Mouse (Mus musculus): ENCODE measurements around the gene Ap1m1. TPM values are rescaled to one million over a fixed set of nuclear protein-coding genes. Genes with fewer than 3 reads are reported as not detected.

The Ap1m1 gene
- 100 to 1,000 TPM; 132 to 145 TPM for polyA plus RNA-seq (2017; shearing (Covaris generic))

DNA sequence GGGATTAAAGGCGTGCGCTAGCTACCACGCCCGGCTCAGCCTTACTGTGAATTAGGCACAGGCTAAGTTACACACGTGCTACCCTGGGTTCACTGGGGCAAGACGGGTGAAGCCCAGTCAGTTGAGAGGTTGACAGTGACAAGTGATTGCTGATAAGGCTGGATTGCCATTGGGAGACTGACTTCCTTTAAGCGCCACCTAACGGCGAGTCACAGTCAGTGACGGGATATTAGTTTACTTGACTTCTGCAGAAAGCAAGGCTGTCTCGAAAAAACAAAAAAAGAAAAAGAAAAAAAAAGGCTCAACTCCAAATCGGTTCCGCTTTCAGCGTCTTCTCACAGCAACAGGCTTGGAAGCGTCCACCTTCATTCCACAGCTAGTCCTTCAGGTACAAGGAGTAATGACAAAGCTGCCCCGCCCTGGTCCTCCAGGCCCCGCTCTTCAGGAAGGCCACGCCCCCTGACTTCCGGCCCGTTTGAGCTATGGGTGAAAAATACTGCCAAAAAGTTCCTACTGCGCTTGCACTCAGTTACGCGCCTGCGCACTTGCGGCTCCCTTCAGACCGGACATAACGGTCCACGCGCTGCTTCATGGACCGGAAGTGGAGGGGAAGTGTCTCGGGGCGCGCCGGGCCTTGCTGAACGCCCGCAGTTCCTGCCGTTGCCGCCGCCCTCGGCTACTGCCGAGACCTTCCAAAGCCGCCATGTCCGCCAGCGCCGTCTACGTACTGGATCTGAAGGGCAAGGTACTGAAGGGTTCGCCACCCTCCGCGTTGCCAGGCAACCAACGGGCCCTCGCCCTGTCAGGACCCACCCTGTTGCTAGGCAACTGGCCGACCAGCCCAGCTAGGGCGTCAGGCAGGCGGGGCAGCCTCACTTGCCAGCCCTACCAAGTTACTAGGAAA is at the start of gene Ap1m1:
TSS of gene Ap1m1 (plus strand) at position 520 of the 904 bp plus-strand sequence.
- ATAC-seq: peak; percentile 82

DNA sequence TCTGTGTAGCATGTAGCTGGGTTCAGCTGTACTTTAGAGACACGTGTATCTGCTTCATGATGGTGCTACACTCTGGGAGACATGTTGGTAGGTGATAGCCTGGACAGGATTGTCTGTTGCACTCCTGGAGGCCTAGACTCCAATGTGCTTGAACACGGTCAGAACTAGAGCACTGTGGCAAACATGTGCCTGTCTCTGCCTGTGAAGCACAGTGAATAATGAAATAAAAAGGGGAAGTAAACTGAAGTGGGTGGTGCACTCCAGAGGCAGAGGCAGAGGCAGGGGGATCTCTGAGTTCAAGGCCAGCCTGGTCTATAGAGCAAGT is 49.6 kb upstream of the Ap1m1 start:
- ATAC-seq: peak; percentile 18

DNA sequence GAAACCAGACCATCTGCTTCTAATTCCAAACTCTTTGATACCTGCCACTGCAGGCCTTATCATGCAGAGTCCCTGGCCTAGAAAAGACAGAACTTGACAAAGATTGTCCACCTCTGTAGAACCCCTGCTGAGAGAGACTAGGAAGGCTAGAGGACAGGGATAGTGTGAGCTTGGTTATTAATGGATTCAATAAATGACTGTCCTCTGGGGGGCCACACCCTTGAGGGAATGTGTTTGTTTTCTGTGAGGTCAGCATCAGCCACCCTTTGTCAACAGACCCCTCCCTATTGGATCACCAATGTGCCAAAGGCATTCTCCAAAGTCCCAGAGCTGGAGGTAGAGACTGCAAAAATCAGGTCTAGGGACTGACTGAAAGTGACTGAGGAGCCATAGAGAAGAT is 47.8 kb upstream of the Ap1m1 start:
- ATAC-seq: no peak

DNA sequence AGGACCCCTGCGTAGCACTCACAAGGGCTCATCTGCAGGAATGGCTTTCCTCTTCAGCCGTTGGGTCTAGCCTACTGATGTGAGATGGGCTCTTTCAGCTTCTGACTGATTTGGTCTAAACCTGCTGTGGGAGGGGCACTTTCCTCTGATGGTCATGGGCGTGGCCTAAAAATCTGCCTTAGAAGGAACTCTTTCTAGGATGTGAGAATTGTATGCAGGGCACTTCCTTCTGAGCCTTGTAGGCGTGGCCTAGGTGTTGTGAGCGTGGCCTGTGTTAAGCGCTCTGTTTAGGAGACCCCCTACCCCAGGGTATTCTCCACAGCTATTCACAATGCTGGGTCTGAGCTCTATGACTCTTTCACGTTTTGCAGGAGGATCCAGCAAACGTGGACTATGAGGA is 41.8 kb upstream of the Ap1m1 start:
- ATAC-seq: no peak

DNA sequence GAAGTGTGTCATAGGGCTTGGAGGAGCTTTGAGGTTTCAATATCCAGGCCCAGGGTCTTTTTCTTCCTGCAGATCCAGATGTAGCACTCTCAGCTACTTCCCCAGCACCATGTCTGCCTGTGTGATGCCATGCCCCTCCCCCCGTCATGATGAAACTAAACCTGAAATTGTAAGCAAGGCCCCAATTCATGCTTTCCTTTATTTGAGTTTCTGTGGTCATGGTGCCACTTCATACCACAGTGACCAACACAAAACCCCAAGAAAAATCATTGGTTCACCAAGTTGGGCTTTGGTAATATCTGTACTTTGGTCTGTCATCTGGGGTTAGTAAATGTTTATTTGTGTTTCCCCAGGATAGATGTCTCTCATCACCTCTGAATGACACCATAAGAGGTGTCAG is 31.2 kb upstream of the Ap1m1 start:
- ATAC-seq: no peak

DNA sequence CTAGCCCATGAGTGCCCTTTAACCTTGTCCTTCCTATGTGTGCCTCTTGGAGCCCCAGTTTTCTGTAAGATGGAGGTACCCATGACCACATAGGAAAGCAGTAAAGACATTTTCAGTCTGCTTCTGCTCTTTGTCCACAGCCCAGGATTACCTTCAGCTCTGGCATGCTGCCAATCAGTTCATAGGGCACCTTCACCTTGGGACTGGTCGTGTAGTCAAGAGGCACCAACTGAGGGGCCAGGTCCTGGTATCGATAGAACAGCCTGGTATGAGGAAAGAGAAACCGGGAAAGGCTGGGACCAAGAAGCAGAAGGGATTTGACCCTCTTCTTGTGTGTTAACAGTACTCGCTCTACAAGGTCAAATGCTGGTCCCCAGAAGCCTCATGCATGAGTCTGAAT is 29.6 kb upstream of the Ap1m1 start:
- ATAC-seq: no peak

DNA sequence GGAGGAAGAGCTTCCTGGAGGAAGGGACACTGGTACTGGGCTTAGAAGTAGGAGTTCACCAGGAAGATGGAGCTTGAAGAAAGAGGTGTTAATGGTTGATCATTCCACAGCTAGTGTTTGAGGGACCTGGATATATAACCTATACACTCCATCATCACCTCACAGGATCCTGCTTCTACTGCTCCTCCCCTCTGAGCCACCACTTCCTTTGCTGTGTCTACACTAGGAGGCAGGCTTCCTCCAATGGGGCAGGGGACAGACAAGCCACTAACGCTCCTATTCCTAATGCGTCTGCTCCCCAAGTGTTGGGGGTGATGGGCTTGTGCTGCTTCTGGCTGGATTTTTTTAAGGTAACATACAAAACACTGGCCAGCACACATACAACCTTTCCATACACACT is 29.1 kb upstream of the Ap1m1 start:
- ATAC-seq: peak; percentile 52

DNA sequence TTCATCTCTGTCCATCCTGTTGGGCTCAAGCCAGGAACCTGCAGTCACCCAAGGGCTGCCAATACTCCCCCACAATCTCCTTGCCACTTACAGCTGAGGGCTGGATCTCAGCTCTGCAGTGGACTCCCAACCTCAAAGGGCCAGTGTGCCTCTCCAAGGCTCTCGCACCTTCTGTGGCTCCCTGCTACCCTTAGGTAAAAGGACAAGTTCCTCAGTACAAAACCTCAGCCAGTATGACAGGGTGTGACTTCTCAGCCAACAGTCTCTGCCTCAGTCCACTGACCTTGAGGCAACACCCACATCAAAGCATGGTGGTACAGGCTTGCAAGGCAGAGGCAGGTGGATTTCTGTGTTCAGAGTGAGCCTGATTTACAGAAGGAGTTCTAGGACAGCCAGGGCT is 28.0 kb upstream of the Ap1m1 start:
- ATAC-seq: no peak

DNA sequence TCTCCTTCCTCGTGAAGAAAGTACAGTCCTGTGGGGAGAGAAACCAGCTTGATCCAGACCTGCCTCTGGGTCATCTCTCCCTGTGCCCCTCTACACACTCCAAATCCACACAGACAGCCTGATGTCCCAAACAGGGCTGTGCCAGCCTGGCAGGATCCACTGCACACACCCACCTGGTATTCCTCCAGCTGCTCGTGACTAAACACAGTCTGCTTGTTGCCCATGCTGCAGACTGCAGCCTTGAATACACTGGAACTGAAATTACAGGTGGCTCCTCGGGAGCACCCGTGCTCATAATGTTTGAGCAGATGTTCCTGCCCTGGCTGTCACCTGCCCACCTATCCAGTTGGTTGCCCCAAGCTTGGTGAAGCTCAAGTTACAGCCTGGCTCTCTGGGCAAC is 27.1 kb upstream of the Ap1m1 start, which contains the start of gene Cib3:
TSS of gene Cib3 (minus strand) at position 87 of the 400 bp plus-strand sequence.
- ATAC-seq: no peak

DNA sequence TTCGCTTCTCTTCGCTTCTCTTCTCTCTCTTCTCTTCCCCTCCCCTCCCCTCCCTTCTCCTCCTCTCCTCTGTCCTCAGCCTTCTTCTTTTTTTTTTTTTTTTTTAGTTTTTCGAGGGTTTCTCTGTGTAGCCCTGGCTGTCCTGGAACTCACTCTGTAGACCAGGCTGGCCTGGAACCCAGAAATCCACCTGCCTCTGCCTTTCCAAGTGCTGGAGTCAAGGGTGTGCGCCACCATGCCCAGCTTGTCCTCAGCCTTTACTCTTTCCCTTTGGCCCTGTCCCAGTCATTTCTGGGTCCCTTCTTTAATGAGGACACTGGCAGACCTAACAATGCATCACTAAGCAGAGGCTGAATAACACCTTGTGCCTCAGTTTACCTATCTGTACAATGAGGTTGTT is 26.3 kb upstream of the Ap1m1 start, which contains the start of gene Gm11034:
TSS of gene Gm11034 (minus strand) at position 101 of the 400 bp plus-strand sequence.
- no peak for ATAC-seq

DNA sequence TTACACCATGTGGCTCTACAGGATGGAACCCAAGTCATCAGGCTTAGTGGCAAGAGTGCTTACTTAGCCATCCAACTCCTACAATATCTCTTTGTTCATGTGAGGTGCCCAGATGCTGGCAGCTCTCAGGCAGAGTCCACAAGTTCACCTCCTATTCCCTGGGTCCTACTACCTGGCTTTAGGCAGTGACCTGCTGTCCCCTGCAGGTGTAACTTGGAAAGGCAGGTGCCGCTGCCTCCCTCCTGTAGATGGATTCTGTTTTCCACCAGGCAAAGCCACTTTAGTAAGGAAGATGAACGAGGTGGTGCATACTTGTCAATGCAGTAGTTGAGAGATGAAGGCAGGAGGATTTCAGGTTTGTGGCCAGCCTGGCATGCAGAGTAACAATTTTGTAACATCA is 24.8 kb upstream of the Ap1m1 start:
- ATAC-seq: no peak

DNA sequence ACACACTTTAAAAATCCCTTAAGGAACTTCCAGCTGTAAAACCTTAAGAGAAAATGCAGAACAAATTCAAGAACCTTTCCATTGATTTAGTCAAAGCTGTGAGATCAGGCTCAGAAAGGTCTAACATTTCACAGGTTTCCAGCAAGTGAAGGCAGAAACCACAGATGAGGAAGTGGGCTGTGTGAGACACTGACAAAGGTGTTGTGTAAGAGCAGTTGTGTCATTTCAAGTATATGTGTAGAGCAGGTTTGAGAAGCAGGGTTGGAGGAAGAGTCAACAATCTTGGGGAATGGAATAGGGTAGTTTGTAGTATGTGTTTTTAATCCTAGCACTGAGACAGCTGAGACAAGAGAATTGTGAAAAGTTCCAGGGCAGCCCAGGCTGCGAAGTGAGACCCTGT is 23.9 kb upstream of the Ap1m1 start:
- peak; percentile 57 for ATAC-seq

DNA sequence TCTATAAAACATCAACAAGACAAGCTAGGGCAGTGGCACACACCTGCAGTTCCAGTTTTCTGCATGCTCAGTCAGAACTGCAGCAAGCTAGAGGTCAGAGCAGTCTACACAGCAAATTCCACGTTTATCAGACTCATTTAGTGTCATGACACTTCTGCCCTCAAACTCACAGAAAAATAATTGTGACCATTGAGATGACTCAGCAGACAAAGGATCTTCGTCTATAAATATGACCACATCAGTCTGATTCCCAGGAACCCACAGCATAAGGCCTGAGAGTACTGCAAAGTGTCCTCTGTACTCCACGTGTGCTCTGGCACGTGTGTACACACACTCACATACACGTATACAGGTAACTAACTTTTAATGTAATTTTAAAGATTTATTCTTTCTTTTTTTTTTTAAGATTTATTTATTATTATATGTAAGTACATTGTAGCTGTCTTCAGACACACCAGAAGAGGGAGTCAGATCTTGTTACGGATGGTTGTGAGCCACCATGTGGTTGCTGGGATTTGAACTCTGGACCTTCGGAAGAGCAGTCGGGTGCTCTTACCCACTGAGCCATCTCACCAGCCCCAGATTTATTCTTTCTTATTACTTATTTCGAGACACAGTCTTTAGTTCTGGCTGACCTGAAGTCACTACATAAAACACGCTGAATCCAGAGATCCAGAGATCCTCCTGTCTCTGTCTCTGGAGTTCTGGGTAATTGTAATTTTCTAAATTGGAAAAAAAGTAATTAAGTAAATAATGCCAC is 20.9 kb upstream of the Ap1m1 start:
- ATAC-seq: no peak

DNA sequence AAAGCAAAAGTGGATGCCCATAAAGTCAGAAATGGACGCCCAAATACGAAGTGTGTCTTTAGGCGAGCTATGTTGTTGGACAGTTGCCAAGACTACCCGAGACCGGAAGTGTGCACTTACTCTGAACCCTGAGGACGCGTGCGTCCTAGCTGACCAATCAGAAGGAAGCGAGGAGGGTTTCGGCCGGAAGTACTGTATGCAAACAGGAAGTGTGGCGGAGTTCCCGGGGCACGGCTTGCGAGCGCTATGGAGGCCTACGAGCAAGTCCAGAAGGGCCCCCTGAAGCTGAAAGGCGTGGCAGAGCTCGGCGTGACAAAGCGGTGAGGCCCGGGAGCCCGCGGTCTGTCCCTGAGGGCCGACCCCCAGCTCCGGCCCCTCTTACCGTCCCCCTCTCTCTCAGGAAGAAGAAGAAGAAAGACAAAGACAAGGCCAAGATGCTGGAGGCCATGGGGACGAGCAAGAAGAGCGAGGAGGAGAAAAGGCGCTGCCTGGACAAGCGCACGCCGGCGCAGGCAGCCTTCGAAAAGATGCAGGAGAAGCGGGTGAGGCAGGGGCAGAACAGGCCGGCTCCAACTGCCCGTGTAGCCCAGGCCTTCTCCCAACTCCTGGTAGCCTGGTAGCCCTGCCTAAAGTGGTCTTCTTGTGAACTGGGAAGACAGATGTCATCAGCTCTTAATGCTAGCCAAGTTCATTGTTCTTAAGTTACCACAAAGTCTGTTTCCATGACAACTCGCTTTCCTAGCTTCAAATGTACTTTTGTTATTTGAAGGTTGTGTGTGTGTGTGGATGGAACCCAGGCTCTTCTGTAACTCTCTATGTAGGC is 20.1 kb upstream of the Ap1m1 start, which contains the start of gene Fam32a:
TSS of gene Fam32a (plus strand) at position 190 of the 823 bp plus-strand sequence.
- peak; percentile 97 for ATAC-seq

DNA sequence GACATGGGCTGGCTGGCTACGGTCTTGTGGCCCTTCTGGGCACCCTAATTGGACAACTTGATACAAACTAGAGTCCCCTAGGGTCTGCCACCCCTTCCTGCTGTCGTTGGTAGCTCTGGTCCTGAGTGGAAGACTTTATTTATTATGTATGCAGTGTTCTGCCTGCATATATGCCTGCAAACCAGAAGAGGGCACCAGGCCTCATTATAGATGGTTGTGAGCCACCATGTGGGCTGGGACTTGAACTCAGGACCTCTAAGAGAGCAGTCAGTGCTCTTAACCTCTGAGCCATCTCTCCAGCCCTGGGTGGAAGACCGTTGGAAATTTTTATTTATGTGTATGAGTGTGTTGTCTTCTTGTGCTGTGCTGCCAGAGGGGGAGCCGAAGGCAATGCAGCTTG is 19.1 kb upstream of the Ap1m1 start:
- ATAC-seq: no peak

DNA sequence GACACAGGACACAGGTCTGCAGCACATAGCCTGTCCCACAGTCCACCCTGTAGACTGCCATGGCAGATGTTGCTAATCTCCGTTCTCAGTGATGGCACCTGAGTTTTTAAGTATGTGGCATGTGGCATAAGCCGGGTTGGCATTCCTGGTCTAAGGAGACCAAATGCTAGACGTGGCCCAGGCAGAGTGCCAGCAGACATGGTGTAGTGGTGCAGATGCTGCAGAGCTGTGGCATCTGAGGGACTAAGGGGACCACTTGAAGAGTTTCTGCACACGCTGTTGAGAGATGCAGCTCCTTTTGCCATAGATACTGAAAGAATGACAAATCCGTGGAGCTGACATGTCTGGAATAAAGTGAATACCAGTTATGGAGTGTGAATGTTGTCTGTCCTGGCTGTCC is 17.2 kb upstream of the Ap1m1 start:
- ATAC-seq: no peak

DNA sequence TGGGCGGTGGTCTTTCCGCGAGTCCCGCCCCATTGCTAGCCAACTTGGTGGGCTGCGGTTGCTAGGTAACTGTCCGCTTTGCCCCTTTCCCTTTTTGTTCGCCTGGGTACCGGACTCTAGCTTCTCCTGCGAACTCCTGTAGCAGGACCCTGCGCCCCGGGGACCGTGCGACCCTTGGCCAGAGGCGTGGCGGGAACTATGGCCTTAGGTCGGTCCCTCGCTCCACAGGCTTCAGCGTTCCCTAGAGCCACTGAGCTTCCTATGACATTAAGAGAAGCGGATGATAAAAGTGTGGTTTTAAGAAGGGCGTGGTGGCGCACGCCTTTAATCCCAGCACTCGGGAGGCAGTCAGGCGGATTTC is 565 bp downstream of the Ap1m1 start:
- no peak for ATAC-seq

DNA sequence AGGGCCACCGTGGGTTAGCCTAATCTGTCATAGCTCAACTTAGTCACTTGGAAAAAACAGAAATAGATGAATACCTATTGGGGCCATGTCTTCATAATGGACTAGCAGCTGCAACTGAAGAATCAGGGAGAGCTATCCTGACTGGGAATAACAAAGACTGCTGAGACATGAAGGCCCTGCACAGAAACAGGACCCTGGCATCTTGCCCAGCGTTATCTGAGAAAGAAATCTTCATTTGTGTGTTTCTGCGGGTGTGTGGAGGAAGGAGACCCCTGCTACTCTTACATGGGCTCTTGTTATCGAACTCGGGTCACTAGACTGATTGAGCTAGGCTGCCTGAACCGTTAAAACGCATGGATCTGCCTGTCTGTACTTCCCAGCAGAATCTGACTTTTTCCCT is 1.1 kb downstream of the Ap1m1 start:
- ATAC-seq: no peak

DNA sequence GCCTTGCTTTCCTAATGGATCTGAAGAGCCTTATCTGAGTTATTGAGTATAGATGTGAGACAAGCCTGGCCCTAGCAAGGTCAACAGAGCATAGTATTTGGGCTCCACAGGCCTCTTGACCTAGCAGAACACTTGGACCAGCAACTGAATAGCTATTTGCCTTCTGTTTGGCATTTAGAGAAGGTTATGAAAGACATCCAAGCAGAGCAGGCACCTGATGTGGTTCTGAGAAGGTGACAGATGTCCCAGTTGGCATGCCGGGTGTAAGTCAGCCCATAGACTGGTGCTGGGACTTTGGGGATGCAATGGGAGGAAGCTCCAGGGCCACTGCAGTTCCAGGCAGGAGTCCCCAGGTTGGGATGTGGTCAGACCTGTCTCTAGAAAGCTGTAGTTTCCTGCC is 2.4 kb downstream of the Ap1m1 start:
- no peak for ATAC-seq

DNA sequence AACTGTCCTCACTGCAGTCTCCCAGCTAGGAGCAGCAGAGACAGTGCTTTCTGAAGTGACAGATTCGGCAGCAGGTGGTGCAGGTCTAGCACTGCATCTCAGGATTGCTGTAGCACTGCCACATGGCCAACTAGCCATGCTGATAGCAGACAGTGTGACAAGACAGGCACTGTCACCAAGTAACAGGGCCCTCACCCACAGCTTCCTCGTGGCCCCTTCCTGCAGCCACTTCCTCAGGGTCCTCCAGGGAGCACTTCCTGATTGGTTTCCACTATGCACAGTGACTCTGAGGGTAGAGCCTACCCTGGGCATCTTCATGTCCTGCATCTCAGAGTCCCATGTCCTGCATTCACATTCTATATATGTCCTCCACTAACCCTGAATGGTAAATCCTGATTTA is 4.8 kb downstream of the Ap1m1 start:
- no peak for ATAC-seq

DNA sequence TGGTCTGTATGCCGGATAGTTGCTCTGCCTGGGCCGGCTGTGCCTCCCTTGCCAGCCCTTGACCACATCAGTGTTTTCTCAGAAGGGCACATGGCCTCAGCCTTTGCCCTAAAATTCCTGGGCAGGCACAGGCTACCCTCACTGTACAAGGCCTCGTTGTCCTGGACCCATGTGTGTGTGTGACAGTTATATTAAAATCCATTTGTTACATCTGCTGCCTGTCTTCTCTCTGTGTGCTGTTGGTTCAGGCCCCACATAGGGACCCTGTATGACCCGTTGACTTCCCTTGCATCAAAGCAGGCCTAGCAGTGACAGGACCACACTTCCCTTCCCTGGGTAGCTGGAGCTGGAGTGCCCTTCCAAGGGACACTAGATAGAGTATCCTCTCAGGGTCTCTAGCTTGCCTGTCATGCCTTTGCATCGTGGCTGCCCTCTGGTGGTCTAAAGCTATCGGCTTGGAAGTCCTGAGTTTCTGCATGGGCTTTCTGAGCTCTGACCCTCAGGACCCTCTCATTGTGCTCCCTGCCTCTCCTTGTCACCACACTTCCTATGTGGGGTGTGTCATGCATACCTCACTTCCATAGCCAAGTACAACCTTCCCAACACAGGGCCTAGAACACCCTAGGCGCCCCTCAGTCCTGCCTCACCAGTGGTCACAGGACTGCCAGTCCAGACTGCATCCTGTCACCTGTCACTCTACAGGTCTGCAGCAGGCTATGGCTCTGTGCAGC is 17.5 kb downstream of the Ap1m1 start:
- no peak for ATAC-seq

DNA sequence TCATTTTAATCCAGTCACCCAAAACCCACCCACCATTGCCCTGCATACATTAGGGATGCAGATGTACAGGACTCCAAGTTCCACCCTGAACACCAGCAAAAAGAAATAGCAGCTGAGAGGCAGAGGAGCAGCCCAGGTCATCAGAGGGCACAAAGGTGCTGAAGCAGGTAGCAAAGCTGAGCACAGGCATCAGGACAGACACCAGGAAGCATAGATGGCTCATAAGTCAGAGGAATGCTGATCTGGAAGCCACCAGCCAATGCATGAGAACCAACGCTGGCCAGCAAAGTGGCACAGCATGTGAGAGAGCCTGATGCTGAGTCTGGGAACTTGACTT is 18.1 kb downstream of the Ap1m1 start:
- no peak for ATAC-seq

All from activated CD4-positive, CD25-positive, alpha-beta regulatory T cell, adult 4 months (primary cell).